Mouse (Mus musculus) layer of hippocampus, adult 18-20 months (tissue): ENCODE measurements around the gene Serpina11. TPM values are rescaled to one million over a fixed set of nuclear protein-coding genes. Genes with fewer than 3 reads are reported as not detected.

ENCODE experiments used
- DNase-seq, 2 experiments: peaks; one replicate each; pipeline ENCODE4 v3.0.0; 2022; ENCODE audit warnings: low spot score in 2 of 2
- long read RNA-seq: library from polyadenylated mRNA; stranded (forward); transcript quantifications from one replicate; pipeline ENCODE4 v2.0.0, GENCODE M21; 2021
- total RNA-seq, 2 experiments: library from RNA; stranded (reverse); gene quantifications; 2 replicates each; pipeline ENCODE4 v1.2.3; 2021

The Serpina11 gene
- total RNA-seq, result not detected
- long read RNA-seq, result 0 reads

DNA sequence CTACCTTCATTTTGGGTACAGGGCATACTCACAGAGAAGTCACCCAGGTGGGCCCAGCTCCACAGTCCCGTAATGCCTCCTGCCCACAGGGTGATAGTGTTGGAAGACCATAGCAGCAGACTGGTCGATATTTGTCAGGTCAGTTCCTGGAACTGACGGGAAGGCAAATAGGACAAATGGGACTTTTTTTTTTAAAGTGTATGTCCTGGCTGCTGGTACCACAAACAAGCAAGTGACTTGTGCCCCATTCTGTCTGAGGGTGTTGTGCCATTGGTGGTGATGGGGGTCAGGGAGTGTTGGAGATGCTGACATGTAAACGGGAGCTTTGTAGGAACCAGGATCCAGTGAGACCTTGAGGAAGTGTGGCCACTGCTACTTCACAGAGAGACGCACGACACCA is at the start of gene Serpina11:
Serpina11 (minus strand) TSS at position 101 of the 400 bp plus-strand sequence.
- no peak for DNase-seq

DNA sequence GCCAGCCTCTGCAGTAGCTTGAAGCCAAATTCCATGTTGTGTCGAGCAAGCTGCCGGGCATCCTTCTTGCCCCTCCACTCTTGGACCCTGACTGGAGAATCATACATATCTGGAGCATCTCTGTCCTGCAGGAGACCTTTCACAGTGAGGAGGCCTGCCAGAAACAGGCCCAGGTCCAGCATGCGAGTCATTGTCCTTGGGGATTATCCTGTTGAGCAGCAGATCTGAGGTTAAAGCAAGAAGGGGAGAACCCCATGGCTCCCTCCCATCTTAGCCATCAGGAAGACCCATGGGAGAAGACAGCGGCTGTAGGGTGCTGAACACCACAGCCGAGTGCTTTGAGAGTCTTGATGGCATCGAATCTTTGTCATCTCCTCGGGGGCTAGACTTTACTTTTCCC is 48.4 kb upstream of the Serpina11 start:
- no peak for DNase-seq

DNA sequence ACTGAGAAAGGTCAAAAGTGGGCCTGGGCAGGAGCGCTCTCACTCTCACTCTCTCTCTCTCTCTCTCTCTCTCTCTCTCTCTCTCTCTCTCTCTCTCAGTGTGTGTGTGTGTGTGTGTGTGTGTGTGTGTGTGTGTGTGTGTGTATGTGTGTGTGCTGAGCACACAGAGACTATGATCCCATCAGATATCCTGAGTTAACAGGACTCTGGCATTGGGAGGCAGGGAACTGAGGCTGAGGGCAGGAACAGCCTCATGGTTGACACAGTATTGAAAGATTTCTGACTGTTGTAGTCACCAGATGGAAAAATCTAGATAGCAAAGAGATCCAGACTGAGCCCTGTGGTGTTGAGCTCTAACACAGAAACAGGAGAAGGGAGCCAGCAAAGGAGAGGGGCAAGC is 44.0 kb upstream of the Serpina11 start:
- no peak for DNase-seq

DNA sequence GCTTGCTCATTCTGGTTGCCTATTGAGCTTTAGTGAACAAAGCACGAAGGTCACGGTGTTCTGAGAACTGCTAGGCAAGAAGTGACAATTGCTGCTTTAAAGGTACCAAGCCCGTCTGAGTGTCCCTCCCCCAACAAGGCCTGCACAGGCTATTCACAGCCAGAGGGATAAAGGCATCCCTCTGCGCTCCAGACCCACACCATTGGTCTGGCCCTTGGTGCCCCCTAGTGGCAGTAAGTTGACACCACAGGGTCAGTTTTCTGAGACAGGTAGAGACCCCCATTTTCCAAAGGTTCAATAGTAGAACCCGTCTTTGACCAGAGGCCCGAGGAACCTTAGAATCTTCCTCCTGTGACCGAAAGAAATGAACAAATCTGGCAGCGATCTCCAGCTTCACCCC is 40.2 kb upstream of the Serpina11 start:
- peak in 1 of 2 experiments; percentile 49 for DNase-seq

DNA sequence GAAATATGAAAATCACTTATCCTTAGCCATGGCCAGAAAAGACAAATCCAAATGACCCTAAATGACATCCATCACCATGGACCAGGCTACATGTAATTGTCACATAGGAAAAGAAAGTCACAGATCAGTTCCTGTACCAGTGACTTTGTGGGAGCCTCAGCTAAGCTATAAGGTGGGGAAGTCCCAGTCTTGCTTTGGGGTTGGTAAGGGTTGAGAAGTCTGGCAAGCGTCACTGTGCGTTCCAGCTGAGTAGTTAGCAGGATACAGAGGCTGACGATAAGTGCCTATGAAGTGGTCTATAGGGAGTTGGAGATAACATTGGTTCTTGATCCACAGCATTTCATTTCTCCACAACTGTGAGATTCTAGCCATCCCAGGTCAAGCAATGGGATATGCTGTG is 25.5 kb upstream of the Serpina11 start:
- no peak for DNase-seq

DNA sequence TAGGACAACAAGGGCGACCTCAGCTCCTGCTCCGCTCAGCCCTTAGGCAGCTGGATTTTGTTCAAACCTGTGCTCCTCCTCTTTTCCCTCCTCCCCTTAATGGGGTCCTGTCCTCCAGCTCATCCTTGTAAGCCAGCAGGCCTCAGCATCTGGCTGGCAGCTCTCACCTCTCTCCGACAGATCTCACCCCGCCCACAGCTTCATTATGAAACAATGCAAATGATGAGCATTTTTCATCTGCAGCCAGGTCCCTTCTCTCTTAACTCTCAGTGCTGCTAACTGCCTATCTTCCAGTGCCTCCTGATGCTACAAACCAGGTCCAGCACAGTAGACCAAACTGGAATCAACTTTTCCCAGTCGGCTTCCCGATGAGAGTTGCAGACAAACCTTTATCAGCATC is 23.9 kb upstream of the Serpina11 start, which contains the start of gene Serpina9:
Serpina9 (minus strand) TSS at position 136 of the 400 bp plus-strand sequence.
- DNase-seq, result no peak

DNA sequence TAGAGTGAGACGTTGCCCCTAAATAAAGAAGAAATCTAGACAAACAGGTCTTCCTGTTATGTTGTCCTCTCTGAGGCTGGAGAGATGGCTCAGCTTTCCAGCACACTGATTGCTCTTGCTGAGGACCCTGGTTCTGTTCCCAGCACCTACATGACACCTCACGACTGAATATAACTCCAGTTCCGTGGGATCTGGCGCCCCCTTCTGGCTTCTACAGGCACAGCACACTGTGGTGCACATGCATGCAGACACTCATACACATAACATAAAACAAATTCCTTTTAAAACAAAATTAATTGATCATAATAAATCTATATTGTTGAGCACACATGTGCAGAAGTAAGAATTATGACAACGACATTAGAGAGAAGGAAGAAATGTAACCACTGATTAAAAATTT is 14.9 kb upstream of the Serpina11 start:
- DNase-seq, result no peak

DNA sequence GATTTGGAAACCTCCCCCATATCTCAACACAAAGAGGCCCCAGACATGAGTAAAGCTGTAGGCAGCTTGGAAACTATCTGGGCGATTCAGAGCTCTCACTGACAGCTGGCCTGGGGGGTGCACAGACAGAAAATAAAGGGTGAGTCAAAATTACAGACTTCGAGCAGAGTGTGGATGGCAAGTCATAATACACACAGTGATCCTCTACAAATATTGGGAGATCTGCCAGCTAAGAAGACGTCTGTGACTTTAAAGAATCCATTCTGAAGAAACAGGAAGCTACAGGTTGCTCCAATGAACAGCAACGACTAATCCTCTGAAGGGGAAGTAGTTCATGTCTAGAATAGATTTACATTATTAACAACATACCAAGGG is 13.5 kb upstream of the Serpina11 start:
- peak; percentile 59 to 81 for DNase-seq

DNA sequence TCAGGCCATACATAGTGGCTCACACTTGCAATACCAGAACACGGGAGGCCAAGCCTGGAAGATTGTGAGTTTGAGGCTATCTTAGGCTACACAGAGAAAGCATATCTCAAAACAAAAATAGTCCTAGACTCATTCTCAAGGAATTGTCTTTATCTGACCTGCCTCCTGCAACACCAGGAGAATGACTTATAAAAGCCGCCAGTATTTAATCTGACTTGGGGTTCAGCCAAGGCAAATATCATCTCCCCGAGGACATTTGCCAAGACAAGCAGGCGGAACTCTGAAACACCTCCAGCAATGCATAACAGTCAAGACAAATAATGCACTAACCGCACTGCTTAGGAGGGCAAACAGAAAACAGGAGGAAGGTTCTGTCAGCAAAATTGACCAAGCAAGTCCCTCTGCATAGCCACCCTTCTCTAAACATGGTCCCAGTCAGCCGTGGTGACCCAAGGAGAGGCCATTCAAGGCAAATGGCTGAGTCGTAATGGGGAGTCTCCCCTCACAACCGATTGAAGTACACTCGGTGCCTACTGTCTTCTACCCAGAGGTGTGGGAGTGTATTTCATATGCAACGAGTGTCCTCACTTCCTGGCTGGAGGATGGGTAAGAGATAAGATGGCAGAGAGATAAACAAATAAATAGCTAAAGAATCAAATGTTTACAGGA is 12.9 kb upstream of the Serpina11 start:
- peak in 1 of 2 experiments; percentile 45 for DNase-seq

DNA sequence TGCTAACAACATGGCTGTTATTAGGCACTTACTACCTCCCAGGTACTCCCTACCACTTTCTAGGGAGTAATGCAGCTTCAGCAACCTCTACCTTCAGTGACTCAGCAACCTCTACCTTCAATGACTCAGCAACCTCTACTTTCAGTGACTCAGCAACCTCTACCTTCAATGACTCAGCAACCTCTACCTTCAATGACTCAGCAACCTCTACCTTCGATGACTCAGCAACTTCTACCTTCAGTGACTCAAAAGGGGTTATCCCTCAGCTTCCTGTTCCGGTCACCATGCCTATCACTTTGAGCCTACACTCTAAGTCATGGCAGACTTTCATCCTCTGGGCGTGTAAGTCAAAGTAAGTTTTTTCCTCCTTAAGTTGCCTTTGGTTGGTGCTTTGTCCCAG is 10.8 kb upstream of the Serpina11 start:
- DNase-seq, result no peak

DNA sequence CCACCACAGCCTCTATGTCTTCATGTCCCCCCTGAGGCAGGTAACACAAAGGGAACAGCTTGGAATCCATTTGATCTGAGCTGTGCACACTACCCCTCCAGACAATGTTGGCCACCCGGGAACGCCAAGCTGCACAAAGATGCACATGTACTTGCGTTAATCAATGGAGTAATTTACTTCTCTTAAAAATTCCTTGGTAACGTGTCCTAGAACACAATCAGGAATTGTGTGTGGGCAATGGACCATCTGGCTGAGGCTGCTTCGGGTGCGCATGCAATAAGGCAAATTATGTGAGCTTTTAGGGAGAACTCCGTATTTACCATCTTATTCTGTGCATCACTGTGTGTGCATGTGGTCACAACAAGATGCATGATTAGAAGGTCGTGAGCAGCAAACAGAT is 9.9 kb upstream of the Serpina11 start:
- peak; percentile 60 to 83 for DNase-seq

DNA sequence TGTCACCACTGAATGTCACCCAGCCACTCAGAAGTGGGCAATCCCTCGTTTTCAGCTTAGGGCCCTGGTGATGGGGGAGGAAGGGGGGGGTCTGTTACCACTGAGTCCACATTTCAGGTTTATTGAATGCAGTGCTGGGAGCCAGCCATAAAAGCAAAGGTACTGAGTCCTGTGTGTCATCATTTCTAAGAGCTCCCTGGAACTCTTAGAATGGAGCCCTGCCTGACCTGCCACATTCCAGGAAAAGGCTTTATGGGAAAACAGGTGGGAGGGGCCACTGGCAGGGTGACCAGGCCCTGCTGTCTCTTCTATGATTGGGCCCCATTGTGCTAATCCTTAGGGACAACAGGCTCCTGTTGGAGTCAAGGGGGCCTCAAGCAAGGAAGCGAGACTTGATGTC is 6.8 kb upstream of the Serpina11 start:
- no peak for DNase-seq

DNA sequence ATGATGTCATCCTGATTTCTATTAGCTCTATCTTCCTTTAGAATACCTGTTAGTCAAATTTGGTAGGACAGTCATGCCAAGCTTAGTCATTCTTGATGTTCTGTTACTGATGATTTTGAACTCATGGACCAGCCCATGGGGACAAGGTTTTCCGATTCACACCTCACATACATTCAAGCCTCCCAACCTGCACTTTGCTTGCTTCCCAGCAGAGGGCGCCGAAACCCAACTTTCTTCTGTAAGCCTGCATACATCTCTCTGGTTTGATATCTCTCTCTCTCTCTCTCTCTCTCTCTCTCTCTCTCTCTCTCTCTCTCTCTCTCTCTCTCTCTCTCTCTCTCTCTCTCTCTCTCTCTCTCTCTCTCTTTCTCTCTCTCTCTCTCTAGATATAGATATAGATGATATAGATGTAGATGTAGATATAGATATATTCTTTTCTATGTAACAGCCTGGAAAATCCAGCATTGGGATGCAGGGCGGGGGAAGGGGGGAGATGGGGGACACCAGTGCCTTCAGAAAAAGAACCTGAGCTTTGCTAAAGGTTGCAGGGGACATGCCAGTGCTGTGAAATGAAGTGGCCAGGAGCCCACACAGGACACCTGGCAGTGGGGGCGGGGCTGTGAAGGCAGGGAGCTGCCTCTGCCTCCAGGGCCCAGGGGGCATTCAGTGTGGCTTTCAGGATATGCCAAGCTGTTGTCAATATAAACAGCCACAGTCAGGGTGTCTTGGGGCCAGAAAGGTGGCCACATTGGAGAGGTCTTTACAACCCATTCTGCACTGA is 5.7 kb upstream of the Serpina11 start:
- peak; percentile 54 to 92 for DNase-seq

DNA sequence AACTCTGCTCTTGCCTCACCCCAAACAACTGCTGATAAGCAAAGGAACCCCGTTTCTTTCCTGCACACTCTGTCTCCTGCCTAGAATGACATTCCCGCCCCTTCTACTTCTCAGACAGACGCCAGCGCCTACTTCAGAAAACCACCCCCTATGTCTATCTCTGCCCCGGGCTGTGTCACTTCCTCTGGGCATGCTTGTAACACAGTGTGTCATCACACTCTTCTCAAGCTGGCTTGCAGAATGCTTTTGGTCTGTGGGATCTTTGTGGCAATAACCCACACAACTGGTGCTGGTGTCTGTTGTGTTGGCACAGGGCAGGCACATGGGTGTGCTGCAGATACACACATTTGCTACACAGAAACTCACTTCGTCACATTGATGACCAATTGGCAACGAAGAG is 3.2 kb upstream of the Serpina11 start:
- peak; percentile 30 to 56 for DNase-seq

DNA sequence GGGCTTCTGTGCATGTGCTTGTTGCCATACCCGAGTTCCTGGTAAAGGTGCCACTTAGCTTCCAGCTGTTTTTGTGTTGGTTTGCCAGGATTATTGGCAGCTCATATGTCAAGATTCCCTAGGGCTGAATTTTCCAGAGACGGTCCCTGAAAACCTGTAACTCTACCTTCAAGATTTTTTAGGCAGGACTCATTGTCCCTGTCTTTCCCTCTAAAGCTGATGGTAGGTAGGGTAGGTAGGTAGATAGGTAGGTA is 316 bp downstream of the Serpina11 start:
- no peak for DNase-seq

DNA sequence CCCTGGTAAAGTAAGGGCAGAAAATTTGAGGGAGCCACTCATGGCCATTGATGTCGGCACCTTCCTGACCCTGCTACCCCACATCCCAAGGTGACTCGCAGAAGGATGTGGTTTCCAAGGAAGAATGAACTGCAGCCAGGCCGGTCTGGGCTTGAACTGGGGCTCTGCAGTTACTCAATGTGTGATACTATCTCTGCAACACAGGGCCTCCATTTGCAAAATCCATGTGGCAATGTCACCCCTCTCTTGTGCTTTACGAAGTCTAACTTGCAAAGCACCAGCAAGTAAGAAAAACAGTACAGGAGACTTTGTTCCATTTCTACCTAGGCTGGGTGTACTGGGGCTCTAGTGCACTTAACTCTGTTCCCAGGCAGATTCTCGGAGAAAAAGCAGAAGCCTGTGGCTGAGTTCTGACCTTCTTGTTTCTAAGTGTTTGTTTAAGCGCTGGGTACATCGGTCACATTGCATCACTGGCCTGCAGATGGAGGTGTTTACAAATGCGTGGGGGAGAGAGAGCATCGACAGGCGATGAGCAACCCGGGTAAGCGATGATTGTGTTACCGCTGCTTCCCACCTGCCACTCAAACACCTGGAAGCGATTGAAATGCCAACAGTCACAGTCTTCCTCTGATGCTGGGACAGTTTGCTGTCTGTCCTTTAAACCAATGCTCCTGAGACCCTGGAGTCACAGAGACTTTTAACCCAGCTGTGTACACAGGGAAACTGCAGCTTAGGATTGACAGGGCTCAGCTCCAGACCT is 823 bp downstream of the Serpina11 start:
- DNase-seq, result no peak

DNA sequence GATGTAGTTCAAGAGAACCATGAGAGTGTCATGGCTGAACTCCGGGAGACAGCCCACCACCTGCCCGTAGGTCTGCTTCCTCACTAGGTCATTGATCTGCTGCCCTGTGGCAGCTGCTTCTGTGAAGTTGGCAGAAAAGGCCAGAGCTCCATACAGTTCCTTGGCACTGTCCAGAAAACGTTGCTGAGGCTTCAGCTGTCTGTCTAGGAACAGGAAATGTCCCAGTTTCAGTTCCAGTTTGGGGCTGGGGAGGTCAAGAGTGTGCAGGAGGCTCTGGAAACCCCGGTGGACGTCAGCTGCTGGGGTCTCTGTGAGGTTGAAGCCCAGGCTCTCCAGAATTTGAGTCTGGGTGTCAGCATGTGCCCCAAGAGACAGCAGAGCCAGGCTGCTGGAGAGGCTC is 3.9 kb downstream of the Serpina11 start:
- no peak for DNase-seq

DNA sequence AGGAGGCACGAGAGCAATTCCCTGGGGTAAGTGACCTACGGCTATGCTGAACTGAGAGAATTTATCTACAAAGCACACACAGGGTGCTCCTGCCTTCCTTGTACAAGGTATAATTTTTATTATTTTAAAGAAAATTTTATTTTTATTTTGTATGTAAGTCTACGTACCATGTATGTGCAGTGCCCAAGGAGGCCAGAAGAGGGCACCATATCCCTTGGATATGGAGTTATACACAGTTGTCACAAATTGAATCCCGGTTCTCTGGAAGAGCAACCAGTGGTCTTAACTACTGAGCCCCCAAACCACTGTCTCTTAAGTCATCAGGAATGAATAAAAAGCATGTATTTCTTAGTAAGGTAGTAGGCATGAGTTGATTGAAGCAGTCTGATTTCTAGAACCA is 4.8 kb downstream of the Serpina11 start:
- peak in 1 of 2 experiments; percentile 83 for DNase-seq

DNA sequence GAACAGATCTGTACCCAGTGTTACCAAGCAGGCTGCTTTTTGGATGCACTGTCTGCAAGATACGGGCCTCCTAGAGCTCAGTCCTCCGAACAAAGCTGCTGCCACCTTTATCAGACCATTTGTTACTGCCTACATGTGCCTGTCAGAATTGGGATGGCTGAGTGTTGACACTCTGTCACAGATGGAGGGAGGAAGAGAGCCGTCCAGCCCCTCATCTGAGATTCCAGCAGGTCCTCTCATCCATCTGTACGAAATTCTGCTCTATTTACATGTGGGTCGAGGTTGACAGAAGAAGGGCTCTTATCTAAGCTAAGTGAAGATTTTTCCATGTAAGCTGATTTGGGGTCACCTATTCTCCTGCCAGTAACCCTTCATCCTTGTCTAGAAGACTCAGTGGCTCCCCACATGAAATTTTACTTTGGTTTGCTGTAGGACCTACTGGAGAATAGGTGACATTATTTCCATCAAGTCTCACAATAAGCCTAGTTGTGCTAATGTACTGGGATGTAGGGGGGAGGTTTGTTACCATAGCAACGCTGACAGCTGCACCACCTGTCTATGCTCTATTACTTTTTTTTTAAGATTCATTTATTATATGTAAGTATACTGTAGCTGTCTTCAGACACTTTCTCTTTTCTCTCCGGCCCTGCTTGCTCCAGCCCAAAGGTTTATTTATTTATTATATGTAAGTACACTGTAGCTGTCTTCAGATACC is 8.0 kb downstream of the Serpina11 start:
- peak; percentile 42 to 71 for DNase-seq

DNA sequence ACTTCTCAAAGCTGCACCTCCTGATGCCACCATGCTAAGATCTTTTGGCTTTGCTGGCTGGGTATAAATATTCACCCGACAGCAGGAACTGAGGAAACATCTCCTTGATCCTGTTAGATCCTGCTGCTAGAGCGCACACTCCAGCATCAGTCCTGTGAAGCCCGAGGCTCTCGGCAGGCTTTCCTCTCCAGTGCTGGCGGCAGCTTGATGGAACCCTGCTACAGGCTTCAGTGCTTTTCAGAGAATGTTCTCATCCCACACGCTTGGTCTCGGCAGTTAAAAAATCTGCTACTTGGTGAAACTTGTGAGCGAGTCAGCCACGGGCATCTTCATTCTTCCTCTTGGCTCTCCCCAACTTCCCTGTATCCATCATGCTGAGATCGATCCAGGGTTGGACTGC is 11.5 kb downstream of the Serpina11 start:
- no peak for DNase-seq

DNA sequence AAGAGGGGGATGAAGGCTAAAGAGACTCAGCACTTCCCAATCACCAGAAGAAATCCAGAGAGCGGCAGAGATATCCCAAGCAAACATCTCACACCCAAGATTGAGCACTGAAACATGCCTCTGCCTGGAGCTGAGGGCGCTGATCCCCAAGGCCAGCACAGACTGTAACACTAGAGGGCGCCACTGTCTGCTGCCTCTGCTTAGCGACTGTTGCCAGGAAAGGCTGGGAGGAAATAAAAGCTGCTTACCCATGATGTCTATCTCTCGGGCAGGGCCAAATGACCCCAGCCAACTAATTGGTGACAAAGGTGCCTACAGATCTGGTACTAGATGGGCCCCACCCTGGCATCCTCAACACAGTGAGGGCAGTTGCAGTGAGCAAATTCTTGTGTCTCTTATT is 11.9 kb downstream of the Serpina11 start:
- no peak for DNase-seq

DNA sequence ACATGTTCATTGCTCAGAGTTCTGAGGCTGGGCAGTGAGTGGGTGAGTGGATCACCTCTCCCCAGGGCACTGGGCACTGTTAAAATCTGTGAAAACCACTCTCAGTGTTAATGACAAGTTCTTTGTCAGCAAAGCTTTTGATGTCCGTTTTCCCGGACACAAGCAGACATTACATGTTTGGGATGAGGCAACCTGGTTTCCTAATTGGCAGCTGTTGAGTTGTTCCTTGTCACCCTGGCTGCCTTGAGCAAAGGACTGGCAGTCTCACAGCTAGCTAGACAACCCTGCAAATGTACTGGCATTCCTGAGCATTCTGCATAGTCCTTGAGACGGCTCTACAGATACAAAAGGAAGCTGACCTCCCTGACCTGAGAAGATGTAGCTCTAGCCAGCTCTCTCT is 12.7 kb downstream of the Serpina11 start:
- DNase-seq, result no peak
